In genomic region chr5:140634798-140635722, GRCm38 (mm10) we compare ENCODE assay signal across 14 mouse cellular contexts.
"Had no signal": no experiment of that assay in that cellular context is flagged by ENCODE, and none has a peak within 500 bp of the region (broad histone marks: within the 10 kb centered on the region; RNA-seq: fewer than 3 reads in every experiment).

No protein-coding gene starts in this region.

- H3K27me3 ChIP-seq: kidney, embryonic 15.5 days; limb, embryonic 15.5 days; liver, embryonic 12.5 days; lung, embryonic 15.5 days; megakaryocyte, embryonic 14.5 days; midbrain, embryonic 15.5 days; neural tube, embryonic 12.5 days had no signal

- H3K4me3 ChIP-seq: kidney, embryonic 15.5 days; limb, embryonic 15.5 days; liver, embryonic 12.5 days; lung, embryonic 15.5 days; megakaryocyte, embryonic 14.5 days; midbrain, embryonic 15.5 days; neural tube, embryonic 12.5 days had no signal

- ATAC-seq: liver, embryonic 12.5 days; midbrain, embryonic 15.5 days had no signal

- H3K27ac ChIP-seq: kidney, embryonic 15.5 days; limb, embryonic 15.5 days; liver, embryonic 12.5 days; lung, embryonic 15.5 days; macrophage; midbrain, embryonic 15.5 days; neural tube, embryonic 12.5 days; stomach, postnatal 0 days had no signal

- H3K9me3 ChIP-seq: kidney, embryonic 15.5 days; limb, embryonic 15.5 days; liver, embryonic 12.5 days; lung, embryonic 15.5 days; megakaryocyte, embryonic 14.5 days; midbrain, embryonic 15.5 days; neural tube, embryonic 12.5 days had no signal

- DNase-seq: kidney, adult 2 months; kidney, postnatal 14 days; lung, postnatal 14 days; thymus, postnatal 14 days had no signal

- H3K9ac ChIP-seq: kidney, embryonic 15.5 days; limb, embryonic 15.5 days; liver, embryonic 12.5 days; lung, embryonic 15.5 days; midbrain, embryonic 15.5 days; neural tube, embryonic 12.5 days had no signal

- H3K4me2 ChIP-seq: kidney, embryonic 15.5 days; limb, embryonic 15.5 days; liver, embryonic 12.5 days; lung, embryonic 15.5 days; midbrain, embryonic 11.5 days; midbrain, embryonic 15.5 days; neural tube, embryonic 12.5 days had no signal
